Mouse (Mus musculus) hindbrain, postnatal 0 days (tissue): ENCODE data around the gene Tnnc2. TPM values are rescaled to one million over a fixed set of nuclear protein-coding genes. Genes with fewer than 3 reads are reported as not detected.

Experiments used
- ATAC-seq: fragments of 200-750 bp; cut with Nextera tagmentation; 2 replicates; pipeline ENCODE4 v1.8.0; 2017; ENCODE audit warnings: mild to moderate bottlenecking, moderate TSS enrichment, moderate library complexity
- DNase-seq: peaks from one replicate; pipeline ENCODE4 v3.0.0-alpha.2; 2015; ENCODE audit warnings: low spot score
- H3K27ac ChIP-seq: fragments of 300-500 bp; sonication (generic); 2 replicates; pipeline ENCODE4 v1.5.1; 2014; ENCODE audit warnings: mild to moderate bottlenecking
- H3K27me3 ChIP-seq: fragments of 300-500 bp; sonication (generic); 2 replicates; pipeline ENCODE4 v1.6.1; 2014; ENCODE audit warnings: low read length, mixed read lengths; ENCODE audit not compliant: insufficient read depth
- H3K36me3 ChIP-seq: fragments of 300-500 bp; sonication (generic); 2 replicates; pipeline ENCODE4 v1.6.1; 2014; ENCODE audit warnings: low read length, mixed read lengths; ENCODE audit not compliant: insufficient read depth
- H3K4me1 ChIP-seq: fragments of 300-500 bp; sonication (generic); 2 replicates; pipeline ENCODE4 v1.6.1; 2014; ENCODE audit warnings: antibody characterized with exemption, low read length, mixed read lengths; ENCODE audit not compliant: insufficient read depth
- H3K4me2 ChIP-seq: fragments of 300-500 bp; sonication (generic); 2 replicates; pipeline ENCODE4 v1.6.1; 2014; ENCODE audit warnings: low read depth, mild to moderate bottlenecking, low read length, moderate library complexity, mixed read lengths
- H3K4me3 ChIP-seq: fragments of 300-500 bp; sonication (generic); 2 replicates; pipeline ENCODE4 v1.5.1; 2014; ENCODE audit warnings: low read length
- H3K9ac ChIP-seq: fragments of 300-500 bp; sonication (generic); replicated peaks from 2 replicates; pipeline ENCODE4 v1.6.1; 2014; ENCODE audit warnings: mild to moderate bottlenecking, low read length, moderate library complexity, mixed read lengths
- H3K9me3 ChIP-seq: fragments of 300-500 bp; sonication (generic); 2 replicates; pipeline ENCODE4 v1.6.1; 2016; ENCODE audit warnings: low read length, mixed read lengths
- CTCF ChIP-seq: IDR thresholded peaks from 2 replicates; pipeline ENCODE4 v1.5.1; 2016; ENCODE audit warnings: antibody characterized with exemption, control low read depth, low read depth
- WGBS: fragments of 180-500 bp; shearing (Covaris S2); extraction: QIAGEN DNeasy Blood & Tissue Kit; methylation state at CpG from one replicate; pipeline ENCODE4 v1.1.7; 2014; 5-methylcytosine and 5-hydroxymethylcytosine counted together
- polyA plus RNA-seq: library from polyadenylated mRNA; unstranded; fragments of >200 nt; fragmentation: Nextera tagmentation; extraction: Ambion mirVana; gene quantifications from 2 replicates; pipeline ENCODE4 v1.2.1, GENCODE M21; 2015
- total RNA-seq: library from RNA; depleted of rRNA; stranded (reverse); fragments of >200 nt; gene quantifications from 2 replicates; pipeline ENCODE4 v1.2.3, GENCODE M21; 2014; rRNA removed

The Tnnc2 gene
- total and polyA plus RNA-seq, 2 experiments from 2014 or later: 0.30 TPM; not detected in 1

DNA sequence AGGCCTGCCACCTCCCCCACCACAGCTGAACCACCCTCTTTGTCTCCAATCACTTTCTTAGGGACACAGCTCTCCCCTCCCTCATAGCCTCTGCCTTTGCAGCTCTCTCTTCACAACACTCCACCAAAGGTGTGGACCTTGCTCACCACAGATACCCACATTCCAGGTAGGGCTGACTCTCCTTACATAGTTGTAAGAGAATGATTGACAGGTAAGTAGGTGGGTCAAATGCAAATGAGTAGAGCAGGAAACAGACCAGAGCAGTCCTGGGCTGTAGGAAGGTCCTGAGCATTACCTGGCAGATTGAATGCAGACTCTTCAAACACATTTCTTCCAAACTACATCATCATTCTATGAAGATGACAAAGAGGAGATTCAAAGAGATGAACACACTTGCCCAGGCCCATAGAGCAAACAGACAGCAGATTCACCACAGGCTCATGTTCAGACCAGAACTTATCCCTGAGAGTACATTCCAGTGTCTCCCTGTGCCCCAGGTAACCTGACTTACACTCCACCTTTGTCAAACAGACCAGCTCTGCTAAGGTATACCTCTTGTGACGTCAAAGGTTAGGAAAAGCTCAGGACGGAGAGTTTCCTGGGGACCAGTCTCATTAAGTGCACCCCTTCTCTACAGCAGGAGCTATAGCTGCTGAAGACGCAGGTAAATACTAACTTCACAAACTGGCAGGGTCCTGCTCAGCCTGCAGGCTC lies 42.2 kb downstream of the Tnnc2 start:
- Histone ChIP-seq H3K27me3 (no peaks in the 10 kb centered on the region), H3K36me3 (no peaks in the 10 kb centered on the region), H3K27ac (no peak overlapping the region), H3K9me3 (no peaks in the 10 kb centered on the region), H3K4me2 (no peak overlapping the region), H3K4me1 (no peaks in the 10 kb centered on the region), H3K9ac (no peak overlapping the region), H3K4me3 (no peak overlapping the region)
- ATAC-seq (no peak), DNase-seq (no peak)
- WGBS: 80% methylated on average over 3 of the region's 3 CpGs
- no peak for TF ChIP-seq CTCF

DNA sequence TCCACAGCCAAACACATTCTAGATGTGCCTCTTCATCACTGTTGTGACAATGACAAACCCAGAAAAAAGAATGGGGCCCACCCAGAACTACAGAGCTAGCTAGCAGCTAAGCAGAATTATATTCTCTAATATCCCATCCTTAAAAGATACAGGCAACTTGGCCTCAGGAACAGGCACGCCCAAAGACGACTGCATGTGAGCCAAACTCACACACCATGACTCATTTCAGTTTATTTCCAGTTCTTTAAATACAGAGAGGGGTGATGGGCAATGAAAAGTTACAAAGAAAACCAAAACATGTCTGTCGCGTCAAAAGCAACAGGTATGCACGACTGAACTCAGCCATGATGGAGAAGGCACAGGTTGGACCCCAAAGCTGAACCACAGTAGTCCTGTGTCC lies 44.3 kb downstream of the Tnnc2 start:
- no peaks in the 10 kb centered on the region for H3K36me3 ChIP-seq
- H3K4me2 ChIP-seq: no peak overlapping the region
- DNase-seq: no peak
- no peaks in the 10 kb centered on the region for H3K27me3 ChIP-seq
- H3K27ac ChIP-seq: no peak overlapping the region
- no peak for ATAC-seq
- WGBS: 89% methylated on average over 5 of the region's 5 CpGs
- no peaks in the 10 kb centered on the region for H3K4me1 ChIP-seq
- H3K9ac ChIP-seq: no peak overlapping the region
- H3K9me3 ChIP-seq: no peaks in the 10 kb centered on the region
- no peak overlapping the region for H3K4me3 ChIP-seq
- no peak for TF ChIP-seq CTCF

DNA sequence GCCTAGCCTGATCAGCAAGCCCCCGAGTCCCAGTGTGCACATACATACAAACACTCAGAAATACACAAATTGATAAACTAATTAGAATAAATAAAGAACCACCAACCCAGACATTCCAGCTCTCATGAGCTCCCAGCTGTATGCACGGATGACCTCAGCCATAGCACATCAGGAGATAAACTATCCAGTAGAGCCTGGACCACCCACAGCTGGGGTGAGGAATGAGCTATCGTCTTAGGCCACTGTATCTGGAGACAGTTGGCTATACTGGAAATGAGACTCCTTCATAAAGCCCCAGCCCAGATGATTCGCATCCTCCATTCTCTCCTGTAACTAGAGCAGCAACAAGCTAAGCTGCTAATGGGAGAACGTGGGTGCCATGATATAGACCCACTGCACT lies 44.9 kb downstream of the Tnnc2 start:
- Histone ChIP-seq H3K9me3 (no peaks in the 10 kb centered on the region), H3K27ac (no peak overlapping the region), H3K36me3 (no peaks in the 10 kb centered on the region), H3K4me2 (no peak overlapping the region), H3K9ac (no peak overlapping the region), H3K4me3 (no peak overlapping the region), H3K4me1 (no peaks in the 10 kb centered on the region), H3K27me3 (no peaks in the 10 kb centered on the region)
- TF ChIP-seq CTCF: no peak
- WGBS: 89% methylated on average over 5 of the region's 5 CpGs
- ATAC-seq (no peak), DNase-seq (no peak)

DNA sequence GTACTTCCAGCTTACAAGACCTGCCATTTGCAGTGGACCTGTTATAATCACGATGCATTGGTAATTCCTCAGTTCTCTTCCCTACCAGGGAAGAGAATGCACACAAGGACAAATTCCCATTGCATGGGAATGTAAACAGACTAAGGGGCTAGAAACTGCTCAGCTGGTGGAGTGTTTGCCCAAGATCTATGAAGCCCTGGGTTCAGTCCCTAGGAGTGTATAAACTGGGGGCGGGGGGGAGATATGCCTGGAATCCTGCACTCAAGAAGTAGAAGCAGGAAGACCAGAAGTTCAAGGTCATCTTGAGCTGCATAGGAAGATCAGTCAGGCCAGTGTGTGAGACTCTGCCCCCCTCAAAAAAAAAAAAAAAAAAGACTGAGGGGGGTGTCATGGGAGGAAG lies 46.5 kb downstream of the Tnnc2 start:
- 93% methylated on average over 2 of the region's 2 CpGs for WGBS
- DNase-seq: no peak
- Histone ChIP-seq H3K27me3 (no peaks in the 10 kb centered on the region), H3K4me1 (no peaks in the 10 kb centered on the region), H3K4me2 (no peak overlapping the region), H3K9ac (no peak overlapping the region), H3K9me3 (no peaks in the 10 kb centered on the region), H3K27ac (no peak overlapping the region), H3K4me3 (no peak overlapping the region), H3K36me3 (no peaks in the 10 kb centered on the region)
- TF ChIP-seq CTCF: no peak
- ATAC-seq: no peak

DNA sequence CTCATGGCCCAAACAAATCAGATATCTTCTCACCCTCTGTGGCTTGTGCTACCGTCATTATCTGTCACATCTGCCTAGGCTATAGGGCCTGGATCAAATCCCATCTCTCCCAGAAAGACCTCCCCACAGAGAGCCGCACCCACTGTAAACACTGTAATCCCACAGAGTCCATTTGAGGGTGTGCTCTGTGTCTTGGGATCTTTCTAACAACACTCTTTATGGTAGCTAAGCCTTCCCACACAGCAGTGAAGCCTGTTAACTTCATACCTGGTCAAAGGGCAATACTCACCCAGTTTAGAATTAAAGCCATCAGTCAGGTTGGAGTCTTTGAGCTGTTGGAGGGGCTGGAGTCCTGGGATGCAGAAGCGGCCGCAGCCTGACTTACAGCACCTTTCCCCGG lies 48.0 kb downstream of the Tnnc2 start:
- DNase-seq (no peak), ATAC-seq (no peak)
- H3K27me3 ChIP-seq: no peaks in the 10 kb centered on the region
- no peak overlapping the region for H3K4me2 ChIP-seq
- no peak overlapping the region for H3K27ac ChIP-seq
- 73% methylated on average over 5 of the region's 5 CpGs for WGBS
- no peak for TF ChIP-seq CTCF
- no peak overlapping the region for H3K4me3 ChIP-seq
- no peaks in the 10 kb centered on the region for H3K4me1 ChIP-seq
- H3K9me3 ChIP-seq: no peaks in the 10 kb centered on the region
- H3K36me3 ChIP-seq: no peaks in the 10 kb centered on the region
- H3K9ac ChIP-seq: no peak overlapping the region

Other genes with a start within 250 kb of the Tnnc2 start
- 1.5 and 2.7 TPM in 2 replicates for gene Wfdc2, start 217.6 kb downstream of the Tnnc2 start, total RNA-seq
- gene Wfdc2, start 217.6 kb downstream of the Tnnc2 start, polyA plus RNA-seq: 3.1 and 4.5 TPM in 2 replicates
- not detected in 2 replicates for gene Spint3, start 206.5 kb downstream of the Tnnc2 start, total RNA-seq
- gene Spint3, start 206.5 kb downstream of the Tnnc2 start, polyA plus RNA-seq: not detected in 2 replicates
- gene Wfdc6a, start 194.5 kb downstream of the Tnnc2 start, total RNA-seq: 0.31 TPM in 1 of 2 replicates, not detected in the other
- gene Wfdc6a, start 194.5 kb downstream of the Tnnc2 start, polyA plus RNA-seq: 0.19 and 0.77 TPM in 2 replicates
- gene Eppin, start 186.4 kb downstream of the Tnnc2 start, total RNA-seq: not detected in 2 replicates
- not detected in 2 replicates for gene Eppin, start 186.4 kb downstream of the Tnnc2 start, polyA plus RNA-seq
- not detected in 2 replicates for gene Wfdc6b, start 166.4 kb downstream of the Tnnc2 start, total RNA-seq
- gene Wfdc6b, start 166.4 kb downstream of the Tnnc2 start, polyA plus RNA-seq: not detected in 2 replicates
- not detected in 2 replicates for gene Wfdc8, start 166.3 kb downstream of the Tnnc2 start, total RNA-seq
- gene Wfdc8, start 166.3 kb downstream of the Tnnc2 start, polyA plus RNA-seq: not detected in 2 replicates
- gene Wfdc16, start 141.2 kb downstream of the Tnnc2 start, total RNA-seq: not detected in 2 replicates
- gene Wfdc16, start 141.2 kb downstream of the Tnnc2 start, polyA plus RNA-seq: not detected in 2 replicates
- gene Wfdc10, start 123.9 kb downstream of the Tnnc2 start, total RNA-seq: not detected in 2 replicates
- gene Wfdc10, start 123.9 kb downstream of the Tnnc2 start, polyA plus RNA-seq: 0.60 TPM in 1 of 2 replicates, not detected in the other
- not detected in 2 replicates for gene Wfdc9, start 123.4 kb downstream of the Tnnc2 start, total RNA-seq
- not detected in 2 replicates for gene Wfdc9, start 123.4 kb downstream of the Tnnc2 start, polyA plus RNA-seq
- not detected in 2 replicates for gene Wfdc11, start 105.9 kb downstream of the Tnnc2 start, total RNA-seq
- gene Wfdc11, start 105.9 kb downstream of the Tnnc2 start, polyA plus RNA-seq: not detected in 2 replicates
- gene Wfdc13, start 94.9 kb downstream of the Tnnc2 start, total RNA-seq: not detected in 2 replicates
- gene Wfdc13, start 94.9 kb downstream of the Tnnc2 start, polyA plus RNA-seq: not detected in 2 replicates
- gene Spint4, start 81.5 kb downstream of the Tnnc2 start, total RNA-seq: not detected in 2 replicates
- not detected in 2 replicates for gene Spint4, start 81.5 kb downstream of the Tnnc2 start, polyA plus RNA-seq
- not detected in 2 replicates for gene Spint5, start 64.7 kb downstream of the Tnnc2 start, total RNA-seq
- not detected in 2 replicates for gene Spint5, start 64.7 kb downstream of the Tnnc2 start, polyA plus RNA-seq
- gene Wfdc3, start 34.0 kb downstream of the Tnnc2 start, total RNA-seq: 1.3 TPM in 2 replicates
- 0.73 and 0.76 TPM in 2 replicates for gene Wfdc3, start 34.0 kb downstream of the Tnnc2 start, polyA plus RNA-seq
- gene Dnttip1, start 34.0 kb downstream of the Tnnc2 start, total RNA-seq: 17.1 and 24.9 TPM in 2 replicates
- gene Dnttip1, start 34.0 kb downstream of the Tnnc2 start, polyA plus RNA-seq: 53.9 and 56.1 TPM in 2 replicates
- gene Ube2c, start 10.1 kb downstream of the Tnnc2 start, total RNA-seq: 61.5 and 70.6 TPM in 2 replicates
- gene Ube2c, start 10.1 kb downstream of the Tnnc2 start, polyA plus RNA-seq: 61.2 and 69.4 TPM in 2 replicates
- 102 and 106 TPM in 2 replicates for gene Snx21, start 5.9 kb upstream of the Tnnc2 start, total RNA-seq
- 44.7 and 47.6 TPM in 2 replicates for gene Snx21, start 5.9 kb upstream of the Tnnc2 start, polyA plus RNA-seq
- gene Acot8, start 24.9 kb upstream of the Tnnc2 start, total RNA-seq: 18.5 and 39.5 TPM in 2 replicates
- 19.4 and 20.2 TPM in 2 replicates for gene Acot8, start 24.9 kb upstream of the Tnnc2 start, polyA plus RNA-seq
- 6.4 and 8.3 TPM in 2 replicates for gene Zswim3, start 25.1 kb upstream of the Tnnc2 start, total RNA-seq
- gene Zswim3, start 25.1 kb upstream of the Tnnc2 start, polyA plus RNA-seq: 5.2 and 5.5 TPM in 2 replicates
- 23.9 and 24.6 TPM in 2 replicates for gene Zswim1, start 42.7 kb upstream of the Tnnc2 start, total RNA-seq
- 26.5 and 29.0 TPM in 2 replicates for gene Zswim1, start 42.7 kb upstream of the Tnnc2 start, polyA plus RNA-seq
- gene Spata25, start 48.6 kb upstream of the Tnnc2 start, total RNA-seq: not detected in 2 replicates
- not detected in 2 replicates for gene Spata25, start 48.6 kb upstream of the Tnnc2 start, polyA plus RNA-seq
- gene Ctsa, start 52.9 kb upstream of the Tnnc2 start, total RNA-seq: 135 and 147 TPM in 2 replicates
- 112 and 116 TPM in 2 replicates for gene Ctsa, start 52.9 kb upstream of the Tnnc2 start, polyA plus RNA-seq
- 8.7 and 12.1 TPM in 2 replicates for gene Neurl2, start 53.5 kb upstream of the Tnnc2 start, total RNA-seq
- 7.2 and 7.6 TPM in 2 replicates for gene Neurl2, start 53.5 kb upstream of the Tnnc2 start, polyA plus RNA-seq
- gene Pltp, start 77.7 kb upstream of the Tnnc2 start, total RNA-seq: 76.2 and 88.7 TPM in 2 replicates
- 99.6 and 117 TPM in 2 replicates for gene Pltp, start 77.7 kb upstream of the Tnnc2 start, polyA plus RNA-seq
- 76.7 and 83.7 TPM in 2 replicates for gene Pcif1, start 99.3 kb upstream of the Tnnc2 start, total RNA-seq
- gene Pcif1, start 99.3 kb upstream of the Tnnc2 start, polyA plus RNA-seq: 107 and 108 TPM in 2 replicates
- gene Zfp335, start 131.8 kb upstream of the Tnnc2 start, total RNA-seq: 26.5 and 28.3 TPM in 2 replicates
- gene Zfp335, start 131.8 kb upstream of the Tnnc2 start, polyA plus RNA-seq: 9.0 and 9.2 TPM in 2 replicates
- 8.8 and 14.4 TPM in 2 replicates for gene Mmp9, start 160.8 kb upstream of the Tnnc2 start, total RNA-seq
- 6.7 and 7.1 TPM in 2 replicates for gene Mmp9, start 160.8 kb upstream of the Tnnc2 start, polyA plus RNA-seq
- 257 TPM in 2 replicates for gene Slc12a5, start 180.8 kb upstream of the Tnnc2 start, total RNA-seq
- 67.1 and 71.0 TPM in 2 replicates for gene Slc12a5, start 180.8 kb upstream of the Tnnc2 start, polyA plus RNA-seq